Mouse (Mus musculus): ENCODE data around the gene Arsg.

Gene Arsg

GRCm38 (mm10) chr11:109584843-109585713 is 111.9 kb downstream of the Arsg start:
- in situ Hi-C loops (cut with MboI) = loop anchor here (5.0 to 10.0 kb wide), 3 partner anchors 143 to 340 kb away; no protein-coding TSS in a partner anchor

DNA sequence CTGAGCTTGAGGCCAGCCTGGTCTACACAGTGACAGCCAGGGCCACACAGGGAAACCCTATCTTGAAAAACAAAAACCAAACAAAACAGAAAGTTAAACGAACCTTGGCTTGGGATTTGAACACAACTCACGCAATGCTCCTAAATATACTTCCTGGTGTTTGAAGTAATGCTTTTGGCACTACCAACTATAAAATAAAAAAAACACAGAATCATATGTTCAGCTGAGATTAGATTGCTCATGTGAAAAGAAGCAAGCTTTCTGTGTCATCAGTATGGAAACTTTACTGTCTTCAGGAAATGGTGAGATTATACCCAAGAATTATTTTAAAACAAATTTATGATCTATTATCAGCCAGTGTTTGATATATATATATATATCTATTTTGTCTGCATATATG is 113.2 kb downstream of the Arsg start:
- in situ Hi-C loops (cut with MboI) = loop anchor here (10.0 kb wide), 2 partner anchors 272 to 342 kb away; no protein-coding TSS in a partner anchor

GRCm38 (mm10) chr11:109587019-109587418 is 113.8 kb downstream of the Arsg start:
- in situ Hi-C loops (cut with MboI) = loop anchor here (10.0 kb wide), 2 partner anchors 272 to 342 kb away; no protein-coding TSS in a partner anchor

GRCm38 (mm10) chr11:109587638-109588374 is 114.6 kb downstream of the Arsg start:
- in situ Hi-C loops (cut with MboI) = loop anchor here (10.0 kb wide), 2 partner anchors 273 to 343 kb away; no protein-coding TSS in a partner anchor

DNA sequence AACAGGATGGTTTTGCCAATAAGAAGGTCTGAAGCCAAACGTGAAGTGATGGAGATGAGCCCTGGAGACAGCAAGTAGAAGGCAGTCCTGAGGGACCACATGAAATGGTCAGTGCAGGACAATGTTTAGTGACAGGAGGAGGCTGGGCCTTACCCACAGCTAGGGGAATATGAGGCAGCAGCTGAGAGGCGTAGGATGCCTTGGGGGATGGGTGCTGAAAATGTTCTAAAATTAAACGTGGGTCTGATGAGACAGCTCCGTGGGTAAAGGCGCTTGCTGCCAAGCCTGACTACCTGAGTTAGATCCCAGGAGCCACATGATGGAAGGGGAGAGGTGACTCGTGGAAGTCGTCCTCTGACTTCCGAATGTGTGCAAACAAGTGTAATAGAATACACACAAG is 116.8 kb downstream of the Arsg start:
- in situ Hi-C loops (cut with MboI) = no loop called here

DNA sequence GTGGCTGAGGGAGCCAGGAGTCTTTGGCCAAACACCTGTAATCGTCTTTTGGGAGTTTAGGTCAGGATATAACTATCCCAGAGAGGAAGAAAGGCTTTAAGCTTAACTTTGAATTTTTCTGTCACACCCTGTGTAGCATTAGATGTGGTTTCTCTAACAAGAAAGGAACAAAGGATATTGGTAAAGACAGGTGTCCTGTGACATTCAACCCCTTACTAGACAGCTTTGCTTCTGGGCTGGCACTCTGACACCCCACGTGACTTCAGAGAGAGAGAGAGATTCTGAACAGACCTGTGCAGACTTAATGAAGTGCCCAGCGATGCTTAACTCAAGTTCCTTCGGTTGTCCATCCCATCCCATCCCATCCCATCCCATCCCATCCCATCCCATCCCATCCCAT is 118.3 kb downstream of the Arsg start:
- in situ Hi-C loops (cut with MboI) = no loop called here

DNA sequence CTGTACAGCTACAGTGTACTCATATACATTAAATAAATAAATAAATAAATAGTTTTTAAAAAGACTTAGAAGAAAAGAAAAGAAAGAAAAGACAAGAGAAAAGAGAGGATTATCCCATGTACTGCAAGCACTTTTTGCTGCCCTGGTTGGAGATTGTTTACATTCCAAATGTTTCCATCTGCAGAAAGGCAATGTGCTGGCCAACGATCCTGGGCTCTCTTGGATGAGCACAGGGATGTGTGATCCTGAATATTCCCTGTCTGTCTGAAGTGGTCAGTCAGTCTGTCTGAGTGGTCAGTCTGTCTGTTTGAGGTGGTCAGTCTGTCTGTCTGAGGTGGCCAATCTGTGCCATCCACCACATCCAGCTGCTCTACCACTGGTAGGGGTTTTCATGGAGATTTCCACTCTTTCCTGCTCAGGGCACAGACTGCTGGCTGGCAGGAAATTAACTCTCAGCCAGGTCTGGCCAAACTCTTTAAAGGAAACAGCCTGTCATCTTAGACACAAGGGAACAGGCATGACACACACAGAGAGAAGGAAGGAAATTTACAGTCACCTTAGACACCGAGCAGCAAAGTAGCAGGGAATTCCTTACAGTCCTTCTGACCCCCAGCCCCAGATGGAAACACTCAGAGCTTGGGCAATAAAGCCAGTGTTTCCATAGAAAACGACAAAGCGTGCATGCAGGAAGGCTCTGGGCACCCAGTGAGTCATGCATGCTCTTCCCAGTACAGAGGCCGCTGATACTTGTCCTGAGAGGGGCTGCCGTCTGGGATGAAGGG is 120.2 kb downstream of the Arsg start:
- in situ Hi-C loops (cut with MboI) = no loop called here

DNA sequence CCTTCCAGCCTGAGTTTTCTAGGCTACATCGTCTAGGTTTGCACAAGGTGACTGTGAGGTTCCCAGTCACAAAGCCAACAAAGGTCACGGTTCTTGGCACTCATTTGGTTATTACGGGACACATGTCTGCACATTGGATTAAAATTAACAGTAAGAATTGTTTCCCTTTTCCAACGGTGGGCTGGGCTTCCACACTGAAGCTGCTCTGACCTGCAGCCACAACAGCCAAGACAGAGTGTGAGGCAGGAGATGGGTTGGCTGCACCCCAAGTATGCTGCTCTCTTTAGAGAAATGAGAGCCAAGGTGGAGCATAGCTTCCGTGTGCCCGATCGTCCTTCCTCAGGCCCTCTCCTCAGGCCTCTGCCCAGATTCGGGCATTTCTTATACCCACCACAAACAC is 121.6 kb downstream of the Arsg start:
- in situ Hi-C loops (cut with MboI) = no loop called here

DNA sequence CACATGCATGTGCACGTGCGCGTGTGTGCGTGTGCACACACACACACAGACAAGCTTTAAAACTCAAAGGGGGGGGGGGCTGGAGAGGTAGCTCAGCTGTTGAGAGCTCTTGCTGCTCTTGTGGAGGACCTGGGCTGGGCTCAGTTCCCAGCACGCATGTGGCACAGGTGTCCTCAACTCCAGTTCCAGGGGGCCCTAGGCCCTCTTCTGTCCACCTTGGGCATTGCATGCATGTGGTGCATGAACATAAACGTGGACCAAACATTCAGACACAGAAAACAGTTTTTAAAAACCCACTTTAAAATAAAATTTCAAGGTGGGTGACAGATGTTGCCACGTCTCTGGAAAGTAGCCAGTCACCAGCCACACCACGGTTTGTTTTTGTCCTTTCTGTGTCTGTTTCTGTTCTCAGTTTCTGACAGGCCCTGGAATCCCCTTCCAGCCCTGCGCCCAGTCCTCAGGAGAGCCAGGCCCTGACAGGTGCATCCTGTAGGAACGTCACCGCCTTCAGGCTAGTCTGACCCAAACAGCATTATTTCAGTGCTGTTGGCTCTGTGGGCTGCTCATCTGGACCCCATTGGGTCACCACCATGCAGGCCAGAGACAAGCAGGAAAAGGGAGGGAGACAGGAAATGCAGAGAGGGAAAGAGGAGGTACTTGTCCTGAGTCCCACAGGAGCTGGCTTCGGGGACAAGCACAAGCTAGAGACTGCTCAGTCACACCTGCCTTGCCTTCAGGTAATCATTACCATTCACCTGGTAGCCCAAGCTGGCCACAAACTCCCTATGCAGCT is 125.8 kb downstream of the Arsg start:
- in situ Hi-C loops (cut with MboI) = no loop called here

GRCm38 (mm10) chr11:109607600-109607999 is 134.4 kb downstream of the Arsg start:
- in situ Hi-C loops (cut with MboI) = no loop called here

DNA sequence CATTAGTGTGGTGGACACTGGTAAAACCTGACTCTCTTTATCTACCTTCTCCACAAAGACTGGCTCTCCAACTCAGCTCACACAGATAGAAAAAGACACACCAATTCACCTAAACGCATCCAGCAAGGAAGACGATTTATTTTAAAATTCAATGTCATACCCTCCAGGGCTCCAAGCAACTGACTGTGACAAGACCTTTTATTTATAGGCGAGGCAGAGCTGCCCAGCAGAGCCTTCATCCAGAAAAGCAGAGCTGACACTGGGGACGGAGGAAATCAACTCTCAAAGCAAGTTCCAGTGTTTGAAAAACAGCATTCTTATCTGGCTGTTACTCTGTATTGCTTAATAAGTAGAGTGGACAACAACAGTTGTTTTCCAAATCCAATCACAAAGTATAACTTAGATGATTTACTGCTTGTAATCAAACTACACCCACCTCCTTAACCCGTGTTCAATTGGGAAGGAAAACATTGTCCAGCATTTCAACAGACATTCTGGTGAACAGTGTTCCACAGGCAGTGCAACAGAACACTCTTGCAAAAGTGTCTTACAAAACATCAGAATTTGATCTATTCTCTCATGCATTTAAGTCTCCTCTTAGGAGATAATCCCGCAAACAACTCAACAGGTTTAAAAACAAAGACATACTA is 135.9 kb downstream of the Arsg start:
- in situ Hi-C loops (cut with MboI) = no loop called here

- in situ Hi-C loops (cut with MboI) = no loop called here
Observed at GRCm38 (mm10) chr11:109610046-109610794, 137.0 kb downstream of the Arsg start.

DNA sequence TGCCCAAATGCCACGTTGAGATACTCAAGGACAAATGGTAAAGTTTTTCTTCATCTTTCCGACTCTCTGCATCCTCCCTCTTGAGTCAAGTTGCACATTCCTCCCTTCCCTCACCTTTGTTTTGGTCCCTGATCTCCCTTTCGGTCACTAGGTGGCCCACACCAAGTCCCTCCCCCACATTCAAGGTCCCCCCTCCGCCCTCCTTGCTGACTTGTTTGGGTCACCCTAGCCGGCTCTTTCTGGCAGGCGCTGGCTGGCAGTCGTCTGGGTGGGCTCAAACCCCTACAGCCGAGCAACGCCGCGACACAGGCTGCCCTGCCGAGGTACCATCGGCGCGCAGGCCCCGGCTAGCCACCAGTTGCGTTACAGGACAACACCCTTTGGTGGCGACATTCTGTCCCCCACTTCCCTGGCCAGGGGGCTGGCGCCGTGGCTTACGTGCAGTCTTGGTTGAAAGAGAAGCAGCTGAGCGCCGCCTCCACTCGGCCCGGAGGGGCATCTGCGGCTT is 137.7 kb downstream of the Arsg start:
- in situ Hi-C loops (cut with MboI) = no loop called here

DNA sequence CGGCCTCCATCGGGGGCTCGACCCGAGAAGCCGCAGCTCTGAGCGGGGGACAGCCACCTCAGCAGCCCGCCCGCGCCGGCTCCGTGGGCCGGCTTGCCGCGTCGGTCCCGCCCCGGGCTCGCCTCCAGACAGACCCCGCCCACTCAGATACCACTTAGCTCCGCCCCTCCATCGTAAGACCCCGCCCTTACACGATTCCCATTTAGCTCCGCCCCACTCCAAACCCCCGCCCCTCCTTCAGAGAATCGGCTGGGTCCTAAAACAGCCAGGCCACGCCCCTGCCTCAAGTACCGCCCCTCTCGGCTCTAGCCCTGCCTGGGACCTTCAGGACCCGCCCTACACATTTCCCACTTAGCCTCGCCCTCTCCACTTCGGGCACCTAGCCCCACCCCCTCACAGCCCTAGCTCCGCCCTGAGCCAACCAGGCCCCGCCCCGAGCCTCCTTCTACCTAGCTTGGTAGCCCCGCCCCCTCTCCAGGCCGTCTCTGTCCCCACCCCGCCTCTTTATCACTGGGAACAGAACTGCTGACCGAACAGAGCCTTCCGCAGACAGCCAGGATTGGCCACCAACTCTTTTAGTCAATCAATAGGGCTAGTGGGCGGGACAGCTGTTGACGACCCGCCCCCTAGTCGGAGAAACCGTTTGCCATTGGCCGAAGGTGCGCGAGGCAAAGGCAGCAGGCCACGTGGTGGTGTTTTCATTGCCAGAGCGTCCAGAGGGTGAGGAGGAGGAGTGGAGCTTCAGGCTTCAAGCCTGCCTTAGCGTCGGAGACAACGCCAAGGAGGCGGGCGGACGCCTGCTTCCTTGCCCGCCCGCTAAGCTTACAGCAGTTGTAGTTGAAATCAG is 138.4 kb downstream of the Arsg start, which contains the start of gene Wipi1:
TSS of gene Wipi1 (minus strand) at position 665 of the 847 bp plus-strand sequence.
- in situ Hi-C loops (cut with MboI) = no loop called here

- in situ Hi-C loops (cut with MboI) = no loop called here
Observed at GRCm38 (mm10) chr11:109612871-109613529, 139.8 kb downstream of the Arsg start.

- in situ Hi-C loops (cut with MboI) = no loop called here
Observed at GRCm38 (mm10) chr11:109615286-109615685, 142.1 kb downstream of the Arsg start.

DNA sequence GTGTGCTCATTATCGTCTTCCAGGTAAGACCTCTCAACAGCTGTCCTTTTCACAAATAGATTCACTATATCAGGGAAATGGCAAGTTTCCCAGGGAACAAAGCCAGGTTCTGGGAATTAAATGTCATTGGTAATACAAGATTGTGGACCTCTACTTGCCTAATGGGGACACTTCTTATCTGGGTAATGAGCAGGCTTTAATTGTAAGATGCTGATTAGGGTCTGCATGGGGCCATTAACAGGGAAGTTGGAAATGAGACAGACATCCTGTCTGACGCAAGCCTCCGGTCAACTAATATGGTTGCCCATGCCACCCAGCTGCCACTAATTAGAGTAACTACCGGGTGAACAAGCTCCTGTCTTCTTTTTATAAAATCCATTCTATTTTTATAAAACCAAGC is 143.2 kb downstream of the Arsg start:
- in situ Hi-C loops (cut with MboI) = no loop called here

- in situ Hi-C loops (cut with MboI) = no loop called here
Observed at GRCm38 (mm10) chr11:109616766-109617165, 143.6 kb downstream of the Arsg start.
